Mouse (Mus musculus): ENCODE results near the gene Notch1. TPM values are rescaled to one million over a fixed set of nuclear protein-coding genes. Genes with fewer than 3 reads are reported as not detected.

Gene Notch1
- total and polyA plus RNA-seq, 2 experiments from 2014 or later = 5.7 to 54.0 TPM

DNA sequence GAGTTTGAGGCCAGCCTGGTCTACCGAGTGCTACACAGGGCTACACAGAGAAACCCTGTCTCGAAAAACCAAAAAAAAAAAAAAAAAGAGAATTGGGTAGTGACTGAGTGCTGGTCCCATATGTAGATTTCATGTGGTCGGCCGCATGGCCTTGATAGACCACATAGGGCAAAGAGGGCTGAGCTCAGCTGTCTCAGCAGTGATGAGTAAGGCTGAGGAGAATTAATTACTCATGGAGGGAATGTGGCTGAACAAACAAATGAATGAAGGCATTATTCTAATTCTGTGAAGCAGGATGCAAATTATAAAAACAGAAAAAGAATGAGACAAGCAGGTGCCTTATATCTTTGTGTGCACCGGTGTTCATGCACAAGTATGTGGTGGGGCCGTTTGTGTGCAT lies 15.4 kb upstream of the Notch1 start:
- Histone ChIP-seq H3K9me3 (replicated peaks; ENCODE audit: control insufficient read depth, low read length) (no peaks in the 10 kb centered on the region), H3K4me1 (ENCODE audit: control insufficient read depth, insufficient read depth) (peaks cover 28% of the 10 kb centered on the region), H3K36me3 (replicated peaks; ENCODE audit: control insufficient read depth, insufficient read depth, low read length) (no peaks in the 10 kb centered on the region), H3K4me2 (ENCODE audit: low read depth, low read length) (no peak overlapping the region), H3K27me3 (ENCODE audit: control insufficient read depth, insufficient read depth, low read length) (no peaks in the 10 kb centered on the region), H3K27ac (ENCODE audit: low read depth) (no peak overlapping the region), H3K4me3 (ENCODE audit: low read depth, low read length) (no peak overlapping the region), H3K9ac (replicated peaks; ENCODE audit: low read depth, low read length) (no peak overlapping the region)
- no peak for ATAC-seq (ENCODE audit: insufficient read depth, low read depth)
- 84% methylated on average over 6 of the region's 6 CpGs for WGBS
- DNase-seq (ENCODE audit: low spot score) = no peak
- TF ChIP-seq EP300 (IDR thresholded peaks at IDR 0.05; ENCODE audit: low read depth) (no peak), CTCF (IDR thresholded peaks at IDR 0.05; ENCODE audit: low read depth) (no peak)

DNA sequence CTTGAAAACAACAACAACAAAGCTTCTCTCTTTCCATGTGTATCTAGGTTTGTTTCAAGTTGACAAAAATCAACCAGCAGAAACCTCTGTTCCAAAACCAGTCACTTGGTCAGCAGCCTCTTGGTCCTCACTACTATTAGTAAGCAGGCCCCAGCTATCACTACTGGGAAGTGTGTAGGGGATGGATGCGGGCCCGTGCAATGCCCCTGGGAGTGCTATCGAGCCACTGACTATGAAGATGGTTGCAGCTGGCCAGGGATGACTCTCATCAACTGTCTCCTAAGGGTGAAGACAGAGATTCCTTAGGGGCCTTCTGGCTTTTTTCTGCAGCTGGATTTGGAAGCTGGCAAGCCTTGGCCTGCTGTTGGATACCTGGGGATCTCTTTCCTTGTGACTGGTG lies 13.4 kb upstream of the Notch1 start:
- 46% methylated on average over 3 of the region's 3 CpGs for WGBS

DNA sequence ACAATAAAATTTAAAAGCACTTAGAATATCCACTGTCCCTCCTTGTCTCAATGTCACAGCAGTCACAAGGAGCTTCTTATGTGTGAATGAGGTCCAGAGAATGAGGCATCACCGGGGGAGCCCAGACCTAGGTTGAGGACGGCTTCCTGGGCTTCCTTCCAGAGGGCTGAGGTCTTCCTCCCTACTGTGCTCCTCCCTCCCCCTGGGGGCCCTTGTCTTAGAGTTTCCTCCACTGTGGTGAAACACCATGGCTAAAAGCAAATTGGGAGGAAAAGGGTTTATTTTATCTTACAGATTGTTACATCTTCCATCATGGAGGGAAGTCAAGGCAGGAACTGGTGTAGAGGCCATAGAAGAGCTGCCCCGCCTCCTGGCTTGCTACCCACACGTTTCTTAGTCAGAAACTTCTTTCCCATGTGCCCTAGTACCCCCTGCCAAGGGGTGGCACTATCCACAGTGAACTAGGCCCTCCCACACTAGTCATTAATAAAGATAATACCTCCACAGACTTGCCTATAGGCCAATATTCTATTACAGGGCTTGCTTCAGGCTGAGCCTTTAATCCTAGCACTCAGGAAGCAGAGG lies 12.8 kb upstream of the Notch1 start:
- Histone ChIP-seq H3K36me3 (replicated peaks; ENCODE audit: control insufficient read depth, insufficient read depth, low read length) (no peaks in the 10 kb centered on the region), H3K9ac (replicated peaks; ENCODE audit: low read depth, low read length) (no peak overlapping the region), H3K4me2 (ENCODE audit: low read depth, low read length) (no peak overlapping the region), H3K4me3 (ENCODE audit: low read depth, low read length) (no peak overlapping the region), H3K27me3 (ENCODE audit: control insufficient read depth, insufficient read depth, low read length) (no peaks in the 10 kb centered on the region), H3K9me3 (replicated peaks; ENCODE audit: control insufficient read depth, low read length) (no peaks in the 10 kb centered on the region), H3K4me1 (ENCODE audit: control insufficient read depth, insufficient read depth) (peaks cover 16% of the 10 kb centered on the region), H3K27ac (ENCODE audit: low read depth) (0 out of 2 replicates have a peak overlapping the region, but pooled peaks have one; percentile 22)
- ATAC-seq (ENCODE audit: insufficient read depth, low read depth) = no peak
- no peak for DNase-seq (ENCODE audit: low spot score)
- 45% methylated on average over 4 of the region's 4 CpGs for WGBS
- TF ChIP-seq EP300 (IDR thresholded peaks at IDR 0.05; ENCODE audit: low read depth) (no peak), CTCF (IDR thresholded peaks at IDR 0.05; ENCODE audit: low read depth) (no peak)

More for the DNA sequence above, 13.4 kb upstream of the Notch1 start:
- no peak for TF ChIP-seq CTCF (IDR thresholded peaks at IDR 0.05; ENCODE audit: low read depth)
- TF ChIP-seq EP300 (IDR thresholded peaks at IDR 0.05; ENCODE audit: low read depth) = no peak
- no peak overlapping the region for H3K4me2 ChIP-seq (ENCODE audit: low read depth, low read length)
- H3K4me1 ChIP-seq (ENCODE audit: control insufficient read depth, insufficient read depth) = peaks cover 22% of the 10 kb centered on the region
- no peaks in the 10 kb centered on the region for H3K9me3 ChIP-seq (replicated peaks; ENCODE audit: control insufficient read depth, low read length)
- H3K9ac ChIP-seq (replicated peaks; ENCODE audit: low read depth, low read length) = no peak overlapping the region
- H3K27ac ChIP-seq (ENCODE audit: low read depth) = 0 out of 2 replicates have a peak overlapping the region, but pooled peaks have one; percentile 22
- H3K4me3 ChIP-seq (ENCODE audit: low read depth, low read length) = no peak overlapping the region
- H3K36me3 ChIP-seq (replicated peaks; ENCODE audit: control insufficient read depth, insufficient read depth, low read length) = no peaks in the 10 kb centered on the region
- no peak for ATAC-seq (ENCODE audit: insufficient read depth, low read depth)
- H3K27me3 ChIP-seq (ENCODE audit: control insufficient read depth, insufficient read depth, low read length) = no peaks in the 10 kb centered on the region
- no peak for DNase-seq (ENCODE audit: low spot score)

DNA sequence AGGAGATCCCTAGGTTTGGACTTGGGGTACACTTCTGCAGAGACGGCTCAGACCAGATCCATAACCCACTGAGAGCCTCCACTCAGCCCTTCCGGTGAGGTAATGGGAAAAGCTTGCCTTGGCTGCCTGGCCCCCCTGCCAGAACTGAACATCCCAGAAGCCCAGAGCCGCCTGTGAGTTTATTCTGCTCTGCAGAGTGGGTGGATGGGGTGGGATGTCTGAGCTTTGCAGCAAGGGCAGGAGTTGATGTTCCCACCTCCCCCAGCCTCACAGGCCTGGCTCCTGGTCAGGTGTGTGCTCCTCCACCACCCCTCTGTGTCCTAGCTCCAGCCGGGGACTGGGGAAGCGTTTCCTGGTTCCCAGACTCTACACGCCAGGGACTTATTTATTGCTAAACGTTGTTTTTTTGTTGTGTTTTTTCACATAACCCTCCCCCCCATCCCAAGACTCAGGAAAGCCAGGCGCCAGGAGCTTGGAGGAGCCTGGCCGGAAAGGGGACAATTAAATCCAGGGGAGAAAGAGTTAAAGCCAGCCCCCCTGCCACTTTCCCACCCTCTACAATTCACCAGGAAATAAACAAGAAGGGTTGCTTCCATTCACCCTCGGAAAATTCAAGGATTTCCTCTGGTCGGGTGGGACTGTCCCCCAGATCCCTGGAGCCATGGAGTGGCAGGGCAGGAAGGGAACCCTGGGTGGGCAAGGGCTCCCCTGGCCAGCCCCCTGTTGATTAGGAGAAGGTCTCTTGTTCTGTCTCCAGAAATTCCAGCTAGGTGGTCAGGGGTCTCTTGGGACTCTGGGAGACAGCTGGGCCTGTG lies 10.2 kb upstream of the Notch1 start:
- peaks cover 7% of the 10 kb centered on the region for H3K4me1 ChIP-seq (ENCODE audit: control insufficient read depth, insufficient read depth)
- DNase-seq (ENCODE audit: low spot score) = no peak
- H3K9ac ChIP-seq (replicated peaks; ENCODE audit: low read depth, low read length) = no peak overlapping the region
- H3K27me3 ChIP-seq (ENCODE audit: control insufficient read depth, insufficient read depth, low read length) = no peaks in the 10 kb centered on the region
- H3K4me3 ChIP-seq (ENCODE audit: low read depth, low read length) = no peak overlapping the region
- H3K9me3 ChIP-seq (replicated peaks; ENCODE audit: control insufficient read depth, low read length) = no peaks in the 10 kb centered on the region
- peak; percentile 42 for ATAC-seq (ENCODE audit: insufficient read depth, low read depth)
- 44% methylated on average over 11 of the region's 11 CpGs for WGBS
- TF ChIP-seq CTCF (IDR thresholded peaks at IDR 0.05; ENCODE audit: low read depth) (no peak), EP300 (IDR thresholded peaks at IDR 0.05; ENCODE audit: low read depth) (no peak)
- no peak overlapping the region for H3K4me2 ChIP-seq (ENCODE audit: low read depth, low read length)
- H3K36me3 ChIP-seq (replicated peaks; ENCODE audit: control insufficient read depth, insufficient read depth, low read length) = no peaks in the 10 kb centered on the region
- H3K27ac ChIP-seq (ENCODE audit: low read depth) = peak overlapping the region; percentile 85

DNA sequence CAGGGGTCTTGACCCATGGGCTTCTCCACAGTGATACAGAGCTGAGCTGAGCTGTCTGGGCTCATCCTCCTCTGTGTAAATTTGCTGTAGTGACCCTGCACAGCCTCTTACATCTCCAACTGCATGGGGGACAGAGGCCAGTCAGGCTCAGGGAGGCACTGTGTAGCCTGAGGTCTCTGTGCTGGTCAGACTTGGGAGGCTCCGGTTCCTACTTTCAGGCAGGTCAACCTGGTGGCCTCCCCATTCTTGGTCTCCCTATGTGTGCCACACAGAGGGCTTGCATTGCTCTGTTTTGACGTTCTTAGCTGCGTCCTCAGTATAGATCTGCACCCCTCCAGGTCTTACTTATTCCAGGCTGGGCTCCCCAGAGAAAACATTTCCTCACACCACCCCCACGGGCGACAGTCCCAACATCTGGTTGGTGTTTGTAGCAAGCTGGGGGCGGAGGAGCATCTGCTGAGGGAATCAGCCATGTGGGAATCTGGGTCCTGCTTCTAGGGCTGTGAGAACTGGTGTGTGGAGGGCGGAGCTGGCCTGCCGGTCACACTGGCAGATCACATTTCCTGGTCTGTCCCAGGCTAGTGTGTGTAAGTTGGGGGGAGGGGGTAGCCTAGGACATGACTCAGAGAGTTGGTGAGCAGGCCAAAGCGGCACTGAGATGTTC lies 9.0 kb upstream of the Notch1 start:
- ATAC-seq (ENCODE audit: insufficient read depth, low read depth) = peak; percentile 85
- Histone ChIP-seq H3K9ac (replicated peaks; ENCODE audit: low read depth, low read length) (no peak overlapping the region), H3K4me2 (ENCODE audit: low read depth, low read length) (no peak overlapping the region)

More for the DNA sequence above, 9.0 kb upstream of the Notch1 start:
- Histone ChIP-seq H3K36me3 (replicated peaks; ENCODE audit: control insufficient read depth, insufficient read depth, low read length) (no peaks in the 10 kb centered on the region), H3K4me3 (ENCODE audit: low read depth, low read length) (no peak overlapping the region), H3K4me1 (ENCODE audit: control insufficient read depth, insufficient read depth) (peaks cover 7% of the 10 kb centered on the region), H3K9me3 (replicated peaks; ENCODE audit: control insufficient read depth, low read length) (no peaks in the 10 kb centered on the region), H3K27ac (ENCODE audit: low read depth) (peak overlapping the region; percentile 85), H3K27me3 (ENCODE audit: control insufficient read depth, insufficient read depth, low read length) (no peaks in the 10 kb centered on the region)
- peak; percentile 69 for DNase-seq (ENCODE audit: low spot score)
- TF ChIP-seq EP300 (IDR thresholded peaks at IDR 0.05; ENCODE audit: low read depth) = 0 out of 2 replicates have a peak, but pooled peaks have one; percentile 37
- TF ChIP-seq CTCF (IDR thresholded peaks at IDR 0.05; ENCODE audit: low read depth) = no peak
- WGBS = 36% methylated on average over 9 of the region's 9 CpGs
